Mouse (Mus musculus) lung, embryonic 15.5 days (tissue): ENCODE measurements around the gene Sv2c. TPM values are rescaled to one million over a fixed set of nuclear protein-coding genes. Genes with fewer than 3 reads are reported as not detected.
"Not testable (repeated sequence)": the region's sequence is repeated elsewhere in the genome, so short reads cannot be mapped to it uniquely, and the experiment has no call there.

Experiments
- ATAC-seq: fragments of 200-750 bp; cut with Nextera tagmentation; 2 replicates; pipeline ENCODE4 v1.8.0; 2017; ENCODE audit warnings: moderate number of reproducible peaks, borderline replicate concordance; ENCODE audit not compliant: low FRiP score, low TSS enrichment; ENCODE audit errors: extremely low read depth
- H3K27ac ChIP-seq: fragments of 300-500 bp; sonication (generic); 2 replicates; pipeline ENCODE4 v1.5.1; 2015; ENCODE audit warnings: moderate library complexity, mild to moderate bottlenecking, inconsistent platforms
- H3K27me3 ChIP-seq: fragments of 300-500 bp; sonication (generic); 2 replicates; pipeline ENCODE4 v1.6.1; 2015; ENCODE audit warnings: inconsistent platforms
- H3K36me3 ChIP-seq: fragments of 300-500 bp; sonication (generic); 2 replicates; pipeline ENCODE4 v1.6.1; 2015; ENCODE audit warnings: inconsistent platforms
- H3K4me1 ChIP-seq: fragments of 300-500 bp; sonication (generic); 2 replicates; pipeline ENCODE4 v1.6.1; 2015; ENCODE audit warnings: inconsistent platforms
- H3K4me2 ChIP-seq: fragments of 300-500 bp; sonication (generic); 2 replicates; pipeline ENCODE4 v1.6.1; 2015; ENCODE audit warnings: inconsistent platforms, mild to moderate bottlenecking, moderate library complexity
- H3K4me3 ChIP-seq: fragments of 300-500 bp; sonication (generic); 2 replicates; pipeline ENCODE4 v1.5.1; 2015; ENCODE audit warnings: mild to moderate bottlenecking, inconsistent platforms
- H3K9ac ChIP-seq: fragments of 300-500 bp; sonication (generic); 2 replicates; pipeline ENCODE4 v1.6.1; 2015; ENCODE audit warnings: inconsistent platforms
- H3K9me3 ChIP-seq: fragments of 300-500 bp; sonication (generic); 2 replicates; pipeline ENCODE4 v1.6.1; 2016; ENCODE audit warnings: inconsistent platforms
- WGBS: fragments of 180-500 bp; shearing (Covaris S2); methylation state at CpG from one replicate; pipeline ENCODE4 v1.1.7; 2015; 5-methylcytosine and 5-hydroxymethylcytosine counted together
- polyA plus RNA-seq: library from polyadenylated mRNA; unstranded; fragments of >200 nt; fragmentation: Nextera tagmentation; extraction: Ambion mirVana; gene quantifications from 2 replicates; pipeline ENCODE4 v1.2.1, GENCODE M21; 2015

Sv2c gene
- polyA plus RNA-seq, 1 experiment from 2014 or later: 1.3 TPM

DNA sequence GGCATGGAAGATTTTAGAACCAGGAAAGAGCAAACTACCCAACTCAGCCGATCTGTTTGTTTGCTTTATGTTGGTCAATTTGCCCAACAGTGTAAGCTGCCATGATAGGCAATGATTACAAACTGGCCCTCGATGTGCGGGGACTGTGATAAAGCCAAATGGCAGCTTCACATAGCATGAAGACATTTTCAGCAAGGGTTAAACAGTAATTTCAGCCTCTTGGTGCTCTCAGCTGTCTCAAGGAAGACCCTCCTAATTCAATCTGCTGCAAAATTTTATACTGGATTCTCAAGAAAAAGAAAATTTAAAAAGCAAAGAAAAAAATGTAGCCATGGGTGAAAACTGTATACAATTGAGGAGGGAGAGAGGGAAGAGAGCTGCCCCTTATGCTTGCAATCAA is 3.3 kb downstream of the Sv2c start:
- Histone ChIP-seq H3K4me2 (no peak overlapping the region), H3K4me3 (no peak overlapping the region), H3K36me3 (no peaks in the 10 kb centered on the region), H3K9ac (no peak overlapping the region), H3K27ac (no peak overlapping the region), H3K9me3 (no peaks in the 10 kb centered on the region), H3K4me1 (peaks cover 30% of the 10 kb centered on the region), H3K27me3 (peaks cover 77% of the 10 kb centered on the region)
- ATAC-seq: no peak
- WGBS: 69% methylated on average over 3 of the region's 3 CpGs

DNA sequence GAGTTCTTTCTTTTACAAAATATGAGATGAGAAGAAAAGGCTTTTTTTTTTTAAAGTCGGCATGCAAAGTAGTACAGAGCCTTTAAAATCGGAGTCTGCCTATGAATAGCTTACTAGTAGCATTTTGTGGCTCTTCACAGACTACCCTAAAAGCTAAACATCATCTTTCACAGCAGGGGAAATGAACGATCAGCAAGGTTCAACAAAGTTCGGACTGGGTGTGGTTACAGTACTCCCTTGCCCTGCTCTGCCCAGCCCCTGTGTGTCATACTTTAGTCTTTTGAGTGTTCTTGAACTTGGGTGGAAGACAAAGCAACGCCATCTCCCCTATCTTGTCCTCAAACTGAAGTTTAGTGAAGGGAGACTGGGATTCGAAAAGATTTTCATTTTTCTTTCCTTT is 5.7 kb downstream of the Sv2c start:
- no peak overlapping the region for H3K27ac ChIP-seq
- peaks cover 53% of the 10 kb centered on the region for H3K27me3 ChIP-seq
- H3K4me2 ChIP-seq: no peak overlapping the region
- H3K9me3 ChIP-seq: no peaks in the 10 kb centered on the region
- H3K4me1 ChIP-seq: peaks cover 10% of the 10 kb centered on the region
- ATAC-seq: no peak
- H3K4me3 ChIP-seq: no peak overlapping the region
- H3K36me3 ChIP-seq: no peaks in the 10 kb centered on the region
- WGBS: 56% methylated on average over 6 of the region's 6 CpGs
- no peak overlapping the region for H3K9ac ChIP-seq

DNA sequence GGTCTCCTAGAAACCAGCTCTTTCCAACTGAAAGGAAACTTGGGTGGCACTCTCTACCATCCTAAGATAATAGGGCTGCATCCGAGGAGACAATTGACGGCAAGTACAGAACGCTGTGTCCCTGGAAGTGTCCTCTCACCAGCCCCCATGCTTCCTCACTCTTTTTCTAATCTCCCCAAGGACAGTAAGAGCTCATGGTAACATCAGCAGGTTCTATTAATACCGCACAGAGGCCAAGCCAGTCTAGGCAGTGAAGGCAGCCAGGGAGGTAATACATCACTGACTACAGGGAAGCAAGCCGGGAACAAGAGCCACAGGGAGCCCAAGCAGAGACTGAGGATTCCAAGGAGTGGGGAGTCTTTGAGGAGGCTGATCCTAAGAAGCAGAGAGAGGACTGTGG is 7.4 kb downstream of the Sv2c start:
- Histone ChIP-seq H3K9ac (no peak overlapping the region), H3K36me3 (no peaks in the 10 kb centered on the region), H3K9me3 (no peaks in the 10 kb centered on the region), H3K4me1 (no peaks in the 10 kb centered on the region), H3K4me3 (no peak overlapping the region), H3K27me3 (peaks cover 36% of the 10 kb centered on the region), H3K27ac (no peak overlapping the region), H3K4me2 (no peak overlapping the region)
- WGBS: 67% methylated on average over 5 of the region's 5 CpGs
- ATAC-seq: no peak

DNA sequence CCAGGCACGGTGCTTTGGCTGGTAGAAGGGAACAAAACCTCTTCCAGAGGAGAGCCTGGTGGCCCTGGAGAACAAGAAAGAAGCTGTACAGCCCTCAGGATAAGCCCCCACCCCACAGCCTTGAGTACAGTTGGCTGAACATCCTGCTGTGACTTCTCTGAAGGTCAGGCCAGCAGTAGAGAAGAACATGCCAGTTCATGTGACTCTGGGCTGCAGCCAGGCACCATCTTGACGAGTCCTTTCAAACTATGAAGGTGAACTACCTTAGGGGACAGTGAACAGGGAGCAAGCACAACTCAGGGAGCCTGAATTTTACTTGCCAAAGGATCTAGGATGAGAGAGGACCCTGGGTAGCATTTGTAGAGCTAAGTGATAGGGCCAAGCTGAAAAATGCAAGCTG is 19.7 kb downstream of the Sv2c start:
- no peak overlapping the region for H3K9ac ChIP-seq
- ATAC-seq: no peak
- H3K4me3 ChIP-seq: no peak overlapping the region
- no peak overlapping the region for H3K27ac ChIP-seq
- 77% methylated on average over 2 of the region's 2 CpGs for WGBS
- no peaks in the 10 kb centered on the region for H3K4me1 ChIP-seq
- H3K36me3 ChIP-seq: no peaks in the 10 kb centered on the region
- no peaks in the 10 kb centered on the region for H3K9me3 ChIP-seq
- no peaks in the 10 kb centered on the region for H3K27me3 ChIP-seq
- no peak overlapping the region for H3K4me2 ChIP-seq

DNA sequence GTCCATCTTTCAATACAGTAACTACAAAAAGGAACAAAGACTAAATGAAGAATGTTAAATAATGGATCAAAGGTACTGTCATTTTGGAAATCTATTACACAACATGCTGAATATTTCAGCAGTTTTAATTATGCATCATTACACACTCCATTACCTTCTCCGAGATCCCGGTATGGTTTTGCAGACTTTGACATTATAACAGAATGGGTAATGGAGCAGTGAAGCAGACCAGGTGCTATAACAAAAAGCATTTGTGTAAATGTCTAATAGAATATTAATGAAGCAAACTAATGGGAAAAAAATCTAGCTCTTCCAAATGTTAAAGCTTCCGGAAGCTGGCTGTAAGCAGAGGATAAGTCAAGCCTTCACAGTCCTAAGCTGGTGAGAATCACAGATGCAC is 21.6 kb downstream of the Sv2c start:
- no peaks in the 10 kb centered on the region for H3K36me3 ChIP-seq
- H3K27ac ChIP-seq: no peak overlapping the region
- H3K9me3 ChIP-seq: no peaks in the 10 kb centered on the region
- no peak overlapping the region for H3K4me3 ChIP-seq
- H3K4me2 ChIP-seq: no peak overlapping the region
- H3K9ac ChIP-seq: no peak overlapping the region
- 85% methylated on average over 3 of the region's 3 CpGs for WGBS
- H3K4me1 ChIP-seq: no peaks in the 10 kb centered on the region
- H3K27me3 ChIP-seq: no peaks in the 10 kb centered on the region
- ATAC-seq: no peak

DNA sequence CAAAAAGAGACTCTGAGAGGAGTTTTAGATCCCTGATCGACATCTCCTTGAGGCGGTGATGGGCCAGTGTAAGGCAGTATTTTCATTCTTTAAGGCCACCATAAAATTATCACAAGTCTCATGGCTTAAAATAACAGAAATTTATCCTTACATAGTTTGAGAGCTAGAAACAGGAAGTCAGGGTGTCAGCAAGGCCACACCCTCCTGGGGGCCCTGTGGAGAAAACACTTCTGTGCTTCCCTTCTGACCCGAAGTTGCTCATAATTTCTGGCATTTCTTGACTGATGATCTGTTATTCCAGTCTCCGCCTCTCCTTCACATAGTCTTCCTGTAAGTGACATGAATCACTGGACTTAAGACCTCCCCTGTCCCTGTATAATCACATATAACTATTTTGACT is 26.0 kb downstream of the Sv2c start:
- Histone ChIP-seq H3K9me3 (no peaks in the 10 kb centered on the region), H3K27ac (no peak overlapping the region), H3K36me3 (no peaks in the 10 kb centered on the region), H3K4me3 (no peak overlapping the region), H3K9ac (no peak overlapping the region), H3K4me1 (no peaks in the 10 kb centered on the region), H3K27me3 (no peaks in the 10 kb centered on the region), H3K4me2 (no peak overlapping the region)
- ATAC-seq: no peak
- WGBS: 55% methylated on average over 4 of the region's 4 CpGs

DNA sequence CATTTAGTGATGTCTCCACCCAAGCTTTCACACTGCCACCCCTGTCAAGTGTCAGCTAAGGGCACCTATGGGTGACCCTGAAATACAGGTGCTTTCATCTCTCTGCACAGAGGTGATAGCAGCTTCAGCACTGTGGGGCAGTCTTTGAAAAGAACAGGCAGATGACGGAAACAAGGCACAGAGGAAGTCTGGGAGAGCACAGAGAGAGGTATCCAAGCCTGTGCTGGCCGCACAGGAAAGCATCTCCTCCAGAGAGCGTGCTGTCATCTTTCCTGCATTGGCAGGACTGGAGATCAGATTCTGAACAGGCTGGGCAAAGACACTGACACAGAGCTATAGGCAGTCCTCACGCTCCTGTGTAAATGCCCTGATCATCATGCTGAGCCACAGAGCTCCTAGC is 41.4 kb downstream of the Sv2c start:
- WGBS: 70% methylated on average over 4 of the region's 4 CpGs
- H3K9ac ChIP-seq: no peak overlapping the region
- no peaks in the 10 kb centered on the region for H3K36me3 ChIP-seq
- H3K27ac ChIP-seq: no peak overlapping the region
- no peaks in the 10 kb centered on the region for H3K4me1 ChIP-seq
- no peaks in the 10 kb centered on the region for H3K9me3 ChIP-seq
- H3K4me2 ChIP-seq: no peak overlapping the region
- ATAC-seq: no peak
- no peak overlapping the region for H3K4me3 ChIP-seq
- H3K27me3 ChIP-seq: no peaks in the 10 kb centered on the region

DNA sequence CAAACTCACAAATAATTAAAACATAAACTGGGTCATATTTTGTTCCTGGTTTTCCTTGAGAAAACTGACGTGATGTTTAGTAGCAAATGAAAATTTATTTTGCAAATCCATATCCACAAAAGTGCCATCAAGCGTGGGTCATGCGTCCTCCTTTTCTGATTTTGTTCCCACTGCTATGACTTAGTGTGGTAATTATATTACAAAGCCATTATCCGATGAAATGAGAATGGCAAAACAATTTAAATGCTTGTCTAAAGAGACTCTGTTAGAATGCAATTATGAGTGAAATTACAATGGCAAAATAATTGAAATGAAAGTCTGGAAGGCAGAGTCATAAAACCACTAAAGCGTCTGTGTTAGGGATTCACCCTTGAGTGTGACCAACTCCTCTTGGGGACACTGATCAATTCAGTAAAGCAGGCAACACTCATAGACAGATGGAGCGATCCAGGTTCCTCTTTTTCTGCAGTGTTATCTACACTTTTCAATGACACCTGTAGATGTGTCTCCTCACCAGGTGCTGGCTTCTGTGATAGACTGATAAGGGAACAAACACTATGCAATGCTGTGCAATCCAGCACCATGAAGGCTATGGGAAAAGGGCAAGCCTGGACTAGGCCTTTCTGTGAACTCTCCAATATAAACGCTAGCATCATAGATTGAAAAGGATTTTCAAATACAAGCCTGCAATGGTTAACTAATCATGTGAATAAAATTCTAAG is 46.6 kb downstream of the Sv2c start:
- no peak overlapping the region for H3K4me3 ChIP-seq
- no peak for ATAC-seq
- H3K4me2 ChIP-seq: no peak overlapping the region
- H3K4me1 ChIP-seq: no peaks in the 10 kb centered on the region
- H3K36me3 ChIP-seq: no peaks in the 10 kb centered on the region
- no peak overlapping the region for H3K9ac ChIP-seq
- no peaks in the 10 kb centered on the region for H3K27me3 ChIP-seq
- WGBS: 76% methylated on average over 7 of the region's 7 CpGs
- no peaks in the 10 kb centered on the region for H3K9me3 ChIP-seq
- H3K27ac ChIP-seq: no peak overlapping the region

DNA sequence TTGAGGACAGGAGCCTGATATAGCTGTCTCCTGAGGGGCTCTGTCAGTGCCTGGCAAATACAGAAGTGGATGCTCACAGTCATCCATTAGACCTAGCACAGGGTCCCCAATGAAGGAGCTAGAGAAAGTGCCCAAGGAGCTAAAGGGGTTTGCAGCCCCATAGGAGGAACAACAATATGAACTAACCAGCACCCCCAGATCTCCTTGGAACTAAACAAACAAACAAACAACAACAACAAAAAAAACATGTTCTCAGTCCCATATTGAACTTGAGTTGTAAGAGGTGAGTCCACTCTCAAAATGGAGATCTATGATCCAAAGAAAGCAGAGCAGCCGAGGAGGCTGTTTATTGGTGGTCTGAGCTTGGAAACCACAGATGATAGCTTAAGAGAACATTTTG is 50.6 kb downstream of the Sv2c start, which contains the start of gene Gm17190:
Gm17190 (plus strand) TSS at position 301 of the 400 bp plus-strand sequence.
- not testable (repeated sequence) for H3K27me3 ChIP-seq, H3K4me3 ChIP-seq, ATAC-seq, H3K4me2 ChIP-seq, H3K9me3 ChIP-seq, H3K9ac ChIP-seq, H3K27ac ChIP-seq, H3K4me1 ChIP-seq, H3K36me3 ChIP-seq
- WGBS: 83% methylated on average over 1 of the region's 1 CpGs

DNA sequence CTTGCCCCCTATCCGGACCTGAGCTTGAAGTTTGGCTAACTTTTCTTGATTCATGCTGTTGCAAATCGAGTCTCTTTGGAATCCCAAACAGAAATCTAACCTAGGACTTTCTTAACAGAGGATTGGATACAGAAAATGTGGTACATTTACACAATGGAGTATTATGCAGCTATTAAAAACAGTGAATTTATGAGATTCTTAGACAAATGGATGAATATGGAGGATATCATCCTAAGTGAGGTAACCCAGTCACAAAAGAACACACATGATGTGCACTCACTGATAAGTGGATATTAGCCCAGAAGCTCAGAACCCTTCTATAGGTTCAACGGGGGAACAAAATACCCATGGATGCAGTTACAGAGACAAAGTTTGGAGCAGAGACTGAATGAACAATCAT is 51.1 kb downstream of the Sv2c start, which contains the start of gene Gm20075:
Gm20075 (minus strand) TSS at position 101 of the 400 bp plus-strand sequence.
- ATAC-seq, H3K4me1 ChIP-seq, H3K9ac ChIP-seq, H3K36me3 ChIP-seq, H3K4me3 ChIP-seq, H3K9me3 ChIP-seq, H3K27me3 ChIP-seq, H3K27ac ChIP-seq, H3K4me2 ChIP-seq: not testable (repeated sequence)
- whole genome bisulfite sequencing: 73% methylated on average over 3 of the region's 3 CpGs

DNA sequence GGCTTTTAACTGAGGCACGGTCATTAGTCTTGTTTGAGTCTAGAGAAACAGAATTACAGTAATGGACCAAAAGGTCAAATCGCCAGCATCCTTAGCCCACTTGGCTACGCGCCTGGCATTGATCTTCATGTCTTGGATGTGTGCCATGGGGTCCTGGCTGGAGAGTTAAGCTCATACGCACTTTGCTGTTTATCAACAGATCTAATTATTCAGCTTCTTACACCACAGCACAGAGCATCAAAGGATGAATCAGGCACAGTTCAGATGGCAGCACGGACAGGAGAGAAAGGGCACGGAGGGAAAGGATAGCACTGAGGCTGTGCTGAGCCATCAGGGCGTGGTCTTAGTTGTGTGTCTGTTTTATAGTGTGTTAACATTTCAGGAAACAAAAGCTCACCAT is 58.8 kb downstream of the Sv2c start:
- Histone ChIP-seq H3K27ac (no peak overlapping the region), H3K9me3 (no peaks in the 10 kb centered on the region), H3K4me1 (peaks cover 8% of the 10 kb centered on the region; the same call in 1 of the 2 replicates), H3K9ac (no peak overlapping the region), H3K36me3 (no peaks in the 10 kb centered on the region), H3K4me3 (no peak overlapping the region), H3K4me2 (no peak overlapping the region), H3K27me3 (no peaks in the 10 kb centered on the region)
- WGBS: 44% methylated on average over 8 of the region's 8 CpGs
- no peak for ATAC-seq

DNA sequence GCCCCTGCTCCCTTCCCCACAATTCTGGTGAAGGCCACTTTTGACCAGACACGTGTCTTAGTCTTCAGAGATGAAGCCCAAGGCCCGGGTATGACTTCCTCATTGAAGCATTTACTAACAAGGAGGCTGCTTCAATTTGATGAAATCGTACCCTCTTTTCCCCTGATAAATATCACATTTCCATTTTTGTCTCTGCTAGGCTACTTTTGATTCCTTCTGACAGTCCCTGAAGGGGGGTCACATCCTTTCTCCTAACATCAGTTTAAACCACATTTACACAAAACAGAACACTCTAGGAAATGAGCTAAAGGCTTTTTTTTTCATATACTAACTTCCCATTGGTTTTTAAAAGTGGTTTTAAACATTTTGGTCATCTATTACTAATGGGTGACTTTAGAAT is 79.6 kb downstream of the Sv2c start:
- no peak for ATAC-seq
- Histone ChIP-seq H3K4me3 (no peak overlapping the region), H3K9me3 (no peaks in the 10 kb centered on the region), H3K4me1 (no peaks in the 10 kb centered on the region), H3K27me3 (no peaks in the 10 kb centered on the region), H3K9ac (no peak overlapping the region), H3K4me2 (no peak overlapping the region), H3K36me3 (no peaks in the 10 kb centered on the region), H3K27ac (no peak overlapping the region)
- WGBS: 80% methylated on average over 3 of the region's 3 CpGs

DNA sequence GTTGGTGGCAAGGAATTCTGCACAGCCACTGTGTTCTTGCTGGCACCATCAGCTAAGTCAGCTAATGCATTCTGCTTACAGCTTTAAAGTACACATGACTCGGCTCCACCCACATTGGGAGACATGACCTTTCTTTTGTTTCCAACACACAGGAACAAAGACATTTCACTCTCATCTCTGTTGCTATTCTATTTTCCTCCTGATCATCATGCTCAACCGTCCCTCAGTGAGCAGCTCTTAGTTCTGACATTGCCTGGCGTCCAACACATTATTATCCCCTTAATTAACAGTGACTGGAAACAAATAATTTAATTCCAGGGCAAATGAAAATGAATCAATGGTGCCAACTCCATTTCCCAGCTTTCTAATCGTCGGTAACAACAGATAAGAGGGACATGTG is 87.0 kb downstream of the Sv2c start:
- Histone ChIP-seq H3K27me3 (no peaks in the 10 kb centered on the region), H3K4me2 (no peak overlapping the region), H3K9me3 (no peaks in the 10 kb centered on the region), H3K27ac (no peak overlapping the region), H3K4me1 (no peaks in the 10 kb centered on the region), H3K4me3 (no peak overlapping the region), H3K36me3 (no peaks in the 10 kb centered on the region), H3K9ac (no peak overlapping the region)
- no peak for ATAC-seq
- 43% methylated on average over 5 of the region's 5 CpGs for WGBS
